Mouse (Mus musculus) heart, postnatal 0 days (tissue): ENCODE results near the gene Ccdc155. TPM values are rescaled to one million over a fixed set of nuclear protein-coding genes. Genes with fewer than 3 reads are reported as not detected.
A peak's percentile ranks its signal among the peaks of the same experiment; 100 is the strongest.

Experiments
- ATAC-seq: fragments of 200-750 bp; cut with Nextera tagmentation; 2 replicates; pipeline ENCODE4 v1.8.0; 2017; ENCODE audit warnings: low read depth, moderate number of reproducible peaks, moderate library complexity; ENCODE audit not compliant: insufficient read depth
- DNase-seq: peaks from one replicate; pipeline ENCODE4 v3.0.0-alpha.2; 2016; ENCODE audit warnings: low spot score
- H3K27ac ChIP-seq: fragments of 300-500 bp; sonication (generic); 2 replicates; pipeline ENCODE4 v1.5.1; 2014; ENCODE audit warnings: low read depth, mild to moderate bottlenecking
- H3K27me3 ChIP-seq: fragments of 300-500 bp; sonication (generic); 2 replicates; pipeline ENCODE4 v1.6.1; 2014; ENCODE audit warnings: low read length, mixed read lengths; ENCODE audit not compliant: control insufficient read depth, insufficient read depth
- H3K36me3 ChIP-seq: fragments of 300-500 bp; sonication (generic); replicated peaks from 2 replicates; pipeline ENCODE4 v1.6.1; 2014; ENCODE audit warnings: low read length, mixed read lengths; ENCODE audit not compliant: control insufficient read depth, insufficient read depth
- H3K4me1 ChIP-seq: fragments of 300-500 bp; sonication (generic); 2 replicates; pipeline ENCODE4 v1.6.1; 2014; ENCODE audit warnings: antibody characterized with exemption; ENCODE audit not compliant: control insufficient read depth, insufficient read depth
- H3K4me2 ChIP-seq: fragments of 300-500 bp; sonication (generic); 2 replicates; pipeline ENCODE4 v1.6.1; 2014; ENCODE audit warnings: low read depth, mild to moderate bottlenecking, low read length, moderate library complexity
- H3K4me3 ChIP-seq: fragments of 300-500 bp; sonication (generic); 2 replicates; pipeline ENCODE4 v1.5.1; 2014; ENCODE audit warnings: low read depth, low read length
- H3K9ac ChIP-seq: fragments of 300-500 bp; sonication (generic); replicated peaks from 2 replicates; pipeline ENCODE4 v1.6.1; 2014; ENCODE audit warnings: low read depth, low read length, mixed read lengths
- H3K9me3 ChIP-seq: fragments of 300-500 bp; sonication (generic); replicated peaks from 2 replicates; pipeline ENCODE4 v1.6.1; 2016; ENCODE audit warnings: low read length; ENCODE audit not compliant: control insufficient read depth
- CTCF ChIP-seq: IDR thresholded peaks from 2 replicates; pipeline ENCODE4 v1.5.1; 2016; ENCODE audit warnings: antibody characterized with exemption, control low read depth, low read depth
- EP300 ChIP-seq: IDR thresholded peaks from 2 replicates; pipeline ENCODE4 v1.6.1; 2016; ENCODE audit warnings: antibody characterized with exemption, low read depth
- WGBS: fragments of 180-500 bp; shearing (Covaris S2); extraction: QIAGEN DNeasy Blood & Tissue Kit; methylation state at CpG from one replicate; pipeline ENCODE4 v1.1.7; 2014; 5-methylcytosine and 5-hydroxymethylcytosine counted together
- microRNA-seq: library from miRNA; unstranded; fragments of <30 nt; microRNA quantifications from one replicate; pipeline ENCODE4, GENCODE M21; 2016
- polyA plus RNA-seq: library from polyadenylated mRNA; unstranded; fragments of >200 nt; fragmentation: Nextera tagmentation; extraction: Ambion mirVana; gene quantifications from 2 replicates; pipeline ENCODE4 v1.2.1, GENCODE M21; 2015
- total RNA-seq: library from RNA; depleted of rRNA; stranded (reverse); fragments of >200 nt; gene quantifications from 2 replicates; pipeline ENCODE4 v1.2.3, GENCODE M21; 2014; ENCODE audit warnings: low replicate concordance; rRNA removed

Ccdc155 gene
- total and polyA plus RNA-seq, 2 experiments from 2014 or later: 0.14 TPM; not detected in 1

DNA sequence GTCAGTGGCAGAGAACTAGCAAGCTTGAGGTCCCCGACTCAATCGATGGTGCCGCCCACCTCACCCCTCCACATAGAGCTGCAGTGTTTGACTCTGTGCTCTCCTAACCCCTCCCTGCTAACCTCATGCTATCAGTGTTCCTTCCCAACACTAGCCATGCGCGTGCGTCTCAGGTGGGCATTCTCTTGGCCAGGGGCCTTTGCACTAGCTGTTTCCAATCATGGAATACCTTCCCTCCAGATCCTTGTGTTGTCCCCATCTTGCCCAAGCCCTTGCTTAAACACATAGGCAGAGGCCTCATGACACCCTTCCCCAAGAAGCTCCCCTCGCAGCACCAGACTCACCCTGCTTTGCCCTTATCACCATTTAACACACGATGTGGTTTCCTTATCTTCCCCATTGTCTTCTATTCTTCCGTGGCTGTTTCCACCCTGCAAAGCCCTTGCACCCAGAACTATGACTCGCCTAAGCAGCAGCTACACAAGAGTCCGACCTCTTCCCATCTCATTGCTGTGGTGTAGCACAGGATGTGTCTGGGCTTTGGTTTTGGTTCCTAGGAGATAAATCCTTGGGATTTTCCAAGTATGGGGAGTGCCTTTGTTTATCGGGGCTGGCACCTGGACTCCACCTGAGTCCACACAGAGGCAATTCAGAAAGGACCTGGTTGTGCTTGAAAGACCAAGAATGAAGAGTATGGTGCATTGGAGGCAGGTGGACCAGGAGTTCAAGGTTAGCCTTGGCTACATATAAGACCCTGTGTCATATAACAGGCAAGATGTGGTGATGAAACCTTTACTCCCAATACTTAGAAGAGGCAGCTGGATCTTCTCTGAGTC, 67.3 kb downstream of the Ccdc155 start:
- Histone ChIP-seq H3K4me1 (no peaks in the 10 kb centered on the region; the same call in 1 of the 2 replicates), H3K27ac (no peak overlapping the region), H3K4me2 (no peak overlapping the region), H3K27me3 (no peaks in the 10 kb centered on the region), H3K9me3 (no peaks in the 10 kb centered on the region), H3K9ac (no peak overlapping the region), H3K4me3 (no peak overlapping the region), H3K36me3 (0 out of 2 replicates have a peak, but pooled peaks cover 1% of the 10 kb centered on the region)
- DNase-seq (no peak), ATAC-seq (no peak)
- 58% methylated on average over 12 of the region's 12 CpGs for WGBS
- TF ChIP-seq CTCF (no peak), EP300 (no peak)

DNA sequence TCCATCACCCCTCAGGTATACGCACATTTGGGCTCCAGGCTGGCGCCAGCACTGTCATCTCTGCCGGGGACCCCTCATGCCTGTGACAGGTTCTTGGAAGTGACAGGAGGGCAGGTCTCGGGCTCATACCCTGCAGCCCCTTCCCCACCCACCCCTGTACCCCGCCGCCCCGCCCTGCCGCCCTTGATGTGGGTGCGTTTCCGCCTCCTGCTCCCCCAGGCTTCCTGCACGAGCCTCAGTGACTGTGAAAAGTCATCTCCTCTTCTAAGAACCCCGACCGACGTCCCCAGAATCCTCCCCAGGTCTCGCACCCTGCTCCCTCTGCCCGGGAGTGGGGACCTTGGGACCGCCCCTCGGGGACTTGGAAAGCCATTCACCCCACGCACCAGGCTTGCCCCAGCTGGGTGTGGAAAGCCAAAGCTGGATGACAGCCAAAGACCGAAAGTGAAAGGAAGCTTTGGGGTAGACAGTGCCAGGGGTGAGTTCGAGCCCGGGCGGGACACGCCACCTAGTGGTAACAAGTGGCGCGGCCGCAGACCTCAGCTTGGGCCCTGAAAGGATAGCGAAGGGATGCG, 68.6 kb downstream of the Ccdc155 start, which contains the start of the genes Gm45713 and Flt3l:
Gene Gm45713 (minus strand): TSS at position 239 of the 575 bp plus-strand sequence.
Gene Flt3l (minus strand): TSS at position 440 of the 575 bp plus-strand sequence.
- TF ChIP-seq EP300 (no peak), CTCF (peak; percentile 95)
- Histone ChIP-seq H3K4me2 (peak within 1 kb of the TSS; percentile 79), H3K27me3 (no peaks in the 10 kb centered on the region), H3K4me3 (peak within 1 kb of the TSS; percentile 61), H3K9me3 (no peaks in the 10 kb centered on the region), H3K4me1 (no peaks in the 10 kb centered on the region; the same call in 1 of the 2 replicates), H3K36me3 (no peaks in the 10 kb centered on the region), H3K9ac (peak within 1 kb of the TSS; percentile 59), H3K27ac (peak within 1 kb of the TSS; percentile 32; the same call in 1 of the 2 replicates)
- ATAC-seq (peak; percentile 84), DNase-seq (peak; percentile 88)
- 2% methylated on average over 29 of the region's 29 CpGs for WGBS

DNA sequence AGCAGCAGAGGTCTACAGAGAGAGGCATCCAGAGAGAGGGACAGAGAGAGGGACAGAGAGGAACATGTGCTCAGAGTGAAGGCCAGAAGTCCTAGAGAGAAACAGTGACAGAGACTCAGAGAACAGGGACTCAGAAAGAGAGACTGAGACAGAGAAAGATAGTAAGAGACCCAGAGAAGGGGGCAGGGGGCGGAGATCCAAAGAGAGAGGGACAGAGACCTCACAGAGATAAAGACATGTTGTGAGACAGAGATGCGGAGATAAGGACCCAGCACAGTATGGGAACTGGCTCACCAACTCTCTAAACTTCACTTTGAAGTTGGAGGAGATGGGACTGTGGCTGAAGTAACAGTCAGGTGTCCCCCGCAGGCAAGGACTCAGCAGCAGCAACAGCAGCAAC, 69.3 kb downstream of the Ccdc155 start:
- H3K9me3 ChIP-seq: no peaks in the 10 kb centered on the region
- no peaks in the 10 kb centered on the region; the same call in 1 of the 2 replicates for H3K4me1 ChIP-seq
- no peaks in the 10 kb centered on the region for H3K36me3 ChIP-seq
- DNase-seq (no peak), ATAC-seq (no peak)
- no peaks in the 10 kb centered on the region for H3K27me3 ChIP-seq
- no peak overlapping the region for H3K27ac ChIP-seq
- H3K4me2 ChIP-seq: peak overlapping the region; percentile 79; the same call in 1 of the 2 replicates
- no peak for TF ChIP-seq CTCF
- no peak for TF ChIP-seq EP300
- no peak overlapping the region for H3K9ac ChIP-seq
- peak overlapping the region; percentile 61; the same call in 1 of the 2 replicates for H3K4me3 ChIP-seq
- WGBS: 71% methylated on average over 3 of the region's 3 CpGs

DNA sequence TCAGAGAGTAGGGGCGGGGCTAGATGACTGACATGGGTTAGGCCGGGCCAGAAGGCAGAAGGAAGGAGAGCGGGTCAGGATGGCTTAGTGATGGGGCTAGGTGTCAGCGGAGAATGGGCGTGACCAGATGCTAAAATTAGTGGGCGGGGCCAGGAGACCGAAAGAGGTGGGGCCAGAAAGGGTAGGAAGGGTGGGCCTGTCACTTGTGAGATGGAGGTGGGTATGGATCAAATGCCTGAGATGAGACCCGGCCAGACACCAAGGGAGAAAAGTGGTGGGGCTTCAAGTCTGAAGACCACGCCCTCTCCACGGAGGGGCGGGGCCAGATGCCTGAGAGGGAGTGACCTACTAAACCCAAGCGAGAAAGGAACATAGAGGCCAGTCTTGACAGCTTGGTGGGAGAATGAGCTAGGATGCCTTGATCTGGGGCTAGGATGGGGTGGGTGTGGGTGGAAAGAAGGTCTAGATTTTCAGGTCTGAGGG, 70.1 kb downstream of the Ccdc155 start:
- Histone ChIP-seq H3K4me2 (no peak overlapping the region), H3K9me3 (no peaks in the 10 kb centered on the region), H3K4me3 (no peak overlapping the region), H3K27me3 (no peaks in the 10 kb centered on the region), H3K4me1 (0 out of 2 replicates have a peak, but pooled peaks cover 4% of the 10 kb centered on the region), H3K27ac (no peak overlapping the region), H3K9ac (no peak overlapping the region), H3K36me3 (no peaks in the 10 kb centered on the region)
- 21% methylated on average over 12 of the region's 12 CpGs for WGBS
- no peak for ATAC-seq
- TF ChIP-seq EP300 (no peak), CTCF (no peak)
- no peak for DNase-seq

Small RNA genes within 50 kb of the gene (microRNA-seq; reads per million reads assigned to microRNA genes)
- not detected for gene Mir7055

Other genes starting within 250 kb of the Ccdc155 start
Only the 30 nearest of the 35 such genes appear.
- 31.7 and 61.1 TPM in 2 replicates for gene Irf3, start 207.2 kb downstream of the Ccdc155 start, total RNA-seq
- 44.8 and 51.7 TPM in 2 replicates for gene Irf3, start 207.2 kb downstream of the Ccdc155 start, polyA plus RNA-seq
- 20.3 and 22.0 TPM in 2 replicates for gene Bcl2l12, start 206.2 kb downstream of the Ccdc155 start, total RNA-seq
- 25.5 and 27.5 TPM in 2 replicates for gene Bcl2l12, start 206.2 kb downstream of the Ccdc155 start, polyA plus RNA-seq
- gene Scaf1, start 188.5 kb downstream of the Ccdc155 start, total RNA-seq: 37.8 and 38.9 TPM in 2 replicates
- gene Scaf1, start 188.5 kb downstream of the Ccdc155 start, polyA plus RNA-seq: 15.9 and 17.9 TPM in 2 replicates
- gene Rras, start 186.9 kb downstream of the Ccdc155 start, total RNA-seq: 38.4 and 62.0 TPM in 2 replicates
- gene Rras, start 186.9 kb downstream of the Ccdc155 start, polyA plus RNA-seq: 85.7 and 90.0 TPM in 2 replicates
- 5.4 and 12.5 TPM in 2 replicates for gene Prr12, start 152.0 kb downstream of the Ccdc155 start, total RNA-seq
- 3.8 TPM in 2 replicates for gene Prr12, start 152.0 kb downstream of the Ccdc155 start, polyA plus RNA-seq
- 21.5 and 73.9 TPM in 2 replicates for gene Nosip, start 142.5 kb downstream of the Ccdc155 start, total RNA-seq
- gene Nosip, start 142.5 kb downstream of the Ccdc155 start, polyA plus RNA-seq: 38.2 and 43.7 TPM in 2 replicates
- 8.3 and 22.0 TPM in 2 replicates for gene Prrg2, start 142.2 kb downstream of the Ccdc155 start, total RNA-seq
- gene Prrg2, start 142.2 kb downstream of the Ccdc155 start, polyA plus RNA-seq: 12.4 and 13.3 TPM in 2 replicates
- 125 and 141 TPM in 2 replicates for gene Rcn3, start 112.7 kb downstream of the Ccdc155 start, total RNA-seq
- 100 and 108 TPM in 2 replicates for gene Rcn3, start 112.7 kb downstream of the Ccdc155 start, polyA plus RNA-seq
- gene Fcgrt, start 101.0 kb downstream of the Ccdc155 start, total RNA-seq: 48.9 and 51.6 TPM in 2 replicates
- gene Fcgrt, start 101.0 kb downstream of the Ccdc155 start, polyA plus RNA-seq: 59.5 and 67.9 TPM in 2 replicates
- gene Rps11, start 80.5 kb downstream of the Ccdc155 start, total RNA-seq: 1,106 and 1,247 TPM in 2 replicates
- 730 and 757 TPM in 2 replicates for gene Rps11, start 80.5 kb downstream of the Ccdc155 start, polyA plus RNA-seq
- 1,443 and 1,972 TPM in 2 replicates for gene Rpl13a, start 76.1 kb downstream of the Ccdc155 start, total RNA-seq
- 780 and 809 TPM in 2 replicates for gene Rpl13a, start 76.1 kb downstream of the Ccdc155 start, polyA plus RNA-seq
- gene Gm45713, start 68.7 kb downstream of the Ccdc155 start, total RNA-seq: 0.19 and 0.23 TPM in 2 replicates
- gene Gm45713, start 68.7 kb downstream of the Ccdc155 start, polyA plus RNA-seq: 0.29 and 0.78 TPM in 2 replicates
- 8.1 and 23.3 TPM in 2 replicates for gene Flt3l, start 68.5 kb downstream of the Ccdc155 start, total RNA-seq
- gene Flt3l, start 68.5 kb downstream of the Ccdc155 start, polyA plus RNA-seq: 1.8 and 2.0 TPM in 2 replicates
- 142 and 152 TPM in 2 replicates for gene Pih1d1, start 50.6 kb downstream of the Ccdc155 start, total RNA-seq
- gene Pih1d1, start 50.6 kb downstream of the Ccdc155 start, polyA plus RNA-seq: 56.3 and 60.0 TPM in 2 replicates
- gene Aldh16a1, start 50.3 kb downstream of the Ccdc155 start, total RNA-seq: 29.2 and 40.1 TPM in 2 replicates
- 18.2 and 22.8 TPM in 2 replicates for gene Aldh16a1, start 50.3 kb downstream of the Ccdc155 start, polyA plus RNA-seq
- gene Slc17a7, start 40.9 kb downstream of the Ccdc155 start, total RNA-seq: 7.5 and 12.7 TPM in 2 replicates
- gene Slc17a7, start 40.9 kb downstream of the Ccdc155 start, polyA plus RNA-seq: 4.3 and 5.4 TPM in 2 replicates
- not detected in 2 replicates for gene Gfy, start 25.3 kb downstream of the Ccdc155 start, total RNA-seq
- not detected in 2 replicates for gene Gfy, start 25.3 kb downstream of the Ccdc155 start, polyA plus RNA-seq
- not detected in 2 replicates for gene Pth2, start 23.9 kb downstream of the Ccdc155 start, total RNA-seq
- not detected in 2 replicates for gene Pth2, start 23.9 kb downstream of the Ccdc155 start, polyA plus RNA-seq
- not detected in 2 replicates for gene Dkkl1, start 7.3 kb upstream of the Ccdc155 start, total RNA-seq
- 0.27 TPM in 1 of 2 replicates, not detected in the other for gene Dkkl1, start 7.3 kb upstream of the Ccdc155 start, polyA plus RNA-seq
- gene Tead2, start 10.9 kb upstream of the Ccdc155 start, total RNA-seq: 50.6 and 72.2 TPM in 2 replicates
- gene Tead2, start 10.9 kb upstream of the Ccdc155 start, polyA plus RNA-seq: 41.1 and 42.8 TPM in 2 replicates
- gene Cd37, start 34.2 kb upstream of the Ccdc155 start, total RNA-seq: 0.97 TPM in 1 of 2 replicates, not detected in the other
- gene Cd37, start 34.2 kb upstream of the Ccdc155 start, polyA plus RNA-seq: 1.9 and 2.3 TPM in 2 replicates
- gene Slc6a16, start 36.2 kb upstream of the Ccdc155 start, total RNA-seq: not detected in 2 replicates
- gene Slc6a16, start 36.2 kb upstream of the Ccdc155 start, polyA plus RNA-seq: 0.10 TPM in 1 of 2 replicates, not detected in the other
- not detected in 2 replicates for gene Slc6a21, start 72.6 kb upstream of the Ccdc155 start, total RNA-seq
- gene Slc6a21, start 72.6 kb upstream of the Ccdc155 start, polyA plus RNA-seq: not detected in 2 replicates
- gene Trpm4, start 128.9 kb upstream of the Ccdc155 start, total RNA-seq: 15.8 and 44.0 TPM in 2 replicates
- 14.2 and 15.2 TPM in 2 replicates for gene Trpm4, start 128.9 kb upstream of the Ccdc155 start, polyA plus RNA-seq
- gene Hrc, start 130.4 kb upstream of the Ccdc155 start, total RNA-seq: 38.8 and 39.7 TPM in 2 replicates
- 43.8 and 45.9 TPM in 2 replicates for gene Hrc, start 130.4 kb upstream of the Ccdc155 start, polyA plus RNA-seq
- gene Ppfia3, start 162.1 kb upstream of the Ccdc155 start, total RNA-seq: 0.15 and 1.8 TPM in 2 replicates
- gene Ppfia3, start 162.1 kb upstream of the Ccdc155 start, polyA plus RNA-seq: 0.58 and 0.68 TPM in 2 replicates
- gene Lin7b, start 165.7 kb upstream of the Ccdc155 start, total RNA-seq: 0.46 TPM in 1 of 2 replicates, not detected in the other
- gene Lin7b, start 165.7 kb upstream of the Ccdc155 start, polyA plus RNA-seq: 2.2 and 2.3 TPM in 2 replicates
- 141 and 162 TPM in 2 replicates for gene Snrnp70, start 190.8 kb upstream of the Ccdc155 start, total RNA-seq
- 79.7 and 80.3 TPM in 2 replicates for gene Snrnp70, start 190.8 kb upstream of the Ccdc155 start, polyA plus RNA-seq
- gene Kcna7, start 200.8 kb upstream of the Ccdc155 start, total RNA-seq: 1.4 and 4.6 TPM in 2 replicates
- 0.42 and 0.54 TPM in 2 replicates for gene Kcna7, start 200.8 kb upstream of the Ccdc155 start, polyA plus RNA-seq
- 2.2 TPM in 1 of 2 replicates, not detected in the other for gene Ntf5, start 208.8 kb upstream of the Ccdc155 start, total RNA-seq
- 0.15 and 0.21 TPM in 2 replicates for gene Ntf5, start 208.8 kb upstream of the Ccdc155 start, polyA plus RNA-seq